Mouse (Mus musculus) lung, postnatal 0 days (tissue): ENCODE measurements around the gene Gpatch2l. TPM values are rescaled to one million over a fixed set of nuclear protein-coding genes. Genes with fewer than 3 reads are reported as not detected.

Experiments
- ATAC-seq: fragments of 200-750 bp; cut with Nextera tagmentation; 2 replicates; pipeline ENCODE4 v1.8.0; 2017; ENCODE audit warnings: moderate library complexity
- DNase-seq: peaks from one replicate; pipeline ENCODE4 v3.0.0-alpha.2; 2016; ENCODE audit warnings: low spot score
- H3K27ac ChIP-seq: fragments of 300-500 bp; sonication (generic); 2 replicates; pipeline ENCODE4 v1.5.1; 2014; ENCODE audit warnings: antibody characterized with exemption, mild to moderate bottlenecking, low read length, mixed read lengths
- H3K27me3 ChIP-seq: fragments of 300-500 bp; sonication (generic); replicated peaks from 2 replicates; pipeline ENCODE4 v1.6.1; 2014; ENCODE audit warnings: low read length, mixed read lengths; ENCODE audit not compliant: insufficient read depth
- H3K36me3 ChIP-seq: fragments of 300-500 bp; sonication (generic); 2 replicates; pipeline ENCODE4 v1.6.1; 2014; ENCODE audit warnings: low read length, mixed read lengths; ENCODE audit not compliant: insufficient read depth
- H3K4me1 ChIP-seq: fragments of 300-500 bp; sonication (generic); 2 replicates; pipeline ENCODE4 v1.6.1; 2014; ENCODE audit warnings: antibody characterized with exemption, low read depth, low read length, mixed read lengths; ENCODE audit not compliant: insufficient read depth
- H3K4me2 ChIP-seq: fragments of 300-500 bp; sonication (generic); replicated peaks from 2 replicates; pipeline ENCODE4 v1.6.1; 2014; ENCODE audit warnings: low read depth, mild to moderate bottlenecking, low read length, moderate library complexity, mixed read lengths
- H3K4me3 ChIP-seq: fragments of 300-500 bp; sonication (generic); 2 replicates; pipeline ENCODE4 v1.5.1; 2014; ENCODE audit warnings: low read depth, low read length
- H3K9ac ChIP-seq: fragments of 300-500 bp; sonication (generic); replicated peaks from 2 replicates; pipeline ENCODE4 v1.6.1; 2014; ENCODE audit warnings: low read depth, mild to moderate bottlenecking
- H3K9me3 ChIP-seq: fragments of 300-500 bp; sonication (generic); 2 replicates; pipeline ENCODE4 v1.6.1; 2016; ENCODE audit warnings: low read length, mixed read lengths
- CTCF ChIP-seq: IDR thresholded peaks from 2 replicates; pipeline ENCODE4 v1.5.1; 2016; ENCODE audit warnings: antibody characterized with exemption, mild to moderate bottlenecking
- EP300 ChIP-seq: IDR thresholded peaks from 2 replicates; pipeline ENCODE4 v1.6.1; 2016; ENCODE audit warnings: antibody characterized with exemption, mild to moderate bottlenecking, control low read depth
- WGBS: fragments of 180-500 bp; shearing (Covaris S2); extraction: QIAGEN DNeasy Blood & Tissue Kit; methylation state at CpG from one replicate; pipeline ENCODE4 v1.1.7; 2014; 5-methylcytosine and 5-hydroxymethylcytosine counted together
- polyA plus RNA-seq: library from polyadenylated mRNA; unstranded; fragments of >200 nt; fragmentation: Nextera tagmentation; extraction: Ambion mirVana; gene quantifications from 2 replicates; pipeline ENCODE4 v1.2.1, GENCODE M21; 2015

Gpatch2l gene
- polyA plus RNA-seq, 1 experiment from 2014 or later: 10.0 TPM

DNA sequence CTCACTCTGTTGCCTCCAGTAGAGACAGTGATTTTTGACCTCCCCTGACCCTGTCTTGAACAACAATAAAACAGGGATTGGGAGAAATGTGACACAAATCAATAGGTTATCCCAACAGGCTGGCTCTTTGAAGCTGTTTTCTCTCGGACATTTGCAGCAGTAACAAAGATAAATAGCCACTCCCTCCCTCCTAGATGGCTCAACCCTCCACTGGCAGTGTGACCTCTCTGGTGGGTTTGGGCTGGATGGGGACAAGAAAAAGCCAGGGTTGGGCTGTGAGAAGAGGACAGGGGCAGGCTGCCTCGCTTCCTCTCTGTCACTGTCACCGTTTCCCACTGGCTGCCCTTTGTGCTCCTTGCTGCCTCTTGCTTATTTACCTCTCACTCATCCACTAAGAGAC, 82.6 kb downstream of the Gpatch2l start:
- no peak overlapping the region for H3K4me3 ChIP-seq
- no peak for ATAC-seq
- no peaks in the 10 kb centered on the region for H3K27me3 ChIP-seq
- no peak overlapping the region for H3K9ac ChIP-seq
- H3K9me3 ChIP-seq: no peaks in the 10 kb centered on the region
- no peaks in the 10 kb centered on the region for H3K36me3 ChIP-seq
- H3K4me2 ChIP-seq: no peak overlapping the region
- no peak for TF ChIP-seq EP300
- TF ChIP-seq CTCF: no peak
- DNase-seq: no peak
- no peaks in the 10 kb centered on the region for H3K4me1 ChIP-seq
- H3K27ac ChIP-seq: no peak overlapping the region
- WGBS: 24% methylated on average over 3 of the region's 3 CpGs

DNA sequence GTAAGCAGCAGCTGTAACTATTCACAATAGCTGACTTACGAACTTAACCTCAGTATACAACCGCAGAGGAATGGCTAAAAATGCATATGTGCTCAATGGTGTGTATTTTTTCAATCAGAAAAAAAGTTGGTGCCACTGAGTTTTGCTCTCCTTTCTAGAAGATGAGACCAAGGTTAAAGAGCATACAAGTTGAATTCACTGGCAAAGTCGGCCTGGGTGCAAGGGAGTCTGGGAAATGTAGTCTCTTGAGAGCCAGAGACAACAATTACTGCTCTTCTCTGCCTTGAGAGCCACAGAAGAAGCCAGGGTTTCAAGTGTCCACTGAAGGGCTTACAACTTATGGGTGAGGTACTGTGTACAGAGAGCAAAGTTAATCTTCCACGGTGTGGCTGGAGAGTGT, 88.2 kb downstream of the Gpatch2l start:
- no peak overlapping the region for H3K4me3 ChIP-seq
- H3K9ac ChIP-seq: no peak overlapping the region
- no peaks in the 10 kb centered on the region for H3K27me3 ChIP-seq
- 55% methylated on average over 4 of the region's 4 CpGs for WGBS
- no peaks in the 10 kb centered on the region for H3K9me3 ChIP-seq
- no peak overlapping the region for H3K4me2 ChIP-seq
- no peak for ATAC-seq
- H3K36me3 ChIP-seq: no peaks in the 10 kb centered on the region
- DNase-seq: no peak
- TF ChIP-seq EP300: no peak
- TF ChIP-seq CTCF: no peak
- H3K4me1 ChIP-seq: no peaks in the 10 kb centered on the region
- H3K27ac ChIP-seq: no peak overlapping the region

DNA sequence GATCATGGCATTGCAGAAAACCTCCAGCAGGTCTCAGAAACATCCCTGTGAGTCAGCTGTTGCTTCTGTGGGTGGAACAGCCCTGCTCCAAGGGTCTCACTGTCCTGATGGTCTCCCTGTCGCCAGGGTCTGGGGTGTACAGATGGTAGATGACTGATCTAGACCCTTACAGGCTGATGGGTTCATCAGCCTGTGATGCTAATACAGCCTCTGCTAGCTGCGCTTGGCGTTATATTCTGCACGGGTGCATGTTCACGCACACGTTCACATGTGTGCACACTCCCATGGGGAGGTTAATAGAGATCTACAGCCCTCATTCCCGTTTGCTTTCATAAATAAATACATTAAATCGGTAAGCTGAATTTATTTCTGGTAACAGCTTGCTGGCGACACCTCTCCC, 89.0 kb downstream of the Gpatch2l start:
- WGBS: 82% methylated on average over 9 of the region's 9 CpGs
- ATAC-seq (no peak), DNase-seq (no peak)
- H3K4me2 ChIP-seq: no peak overlapping the region
- H3K27ac ChIP-seq: no peak overlapping the region
- H3K36me3 ChIP-seq: no peaks in the 10 kb centered on the region
- H3K9ac ChIP-seq: no peak overlapping the region
- no peaks in the 10 kb centered on the region for H3K4me1 ChIP-seq
- no peaks in the 10 kb centered on the region for H3K27me3 ChIP-seq
- no peak overlapping the region for H3K4me3 ChIP-seq
- no peaks in the 10 kb centered on the region for H3K9me3 ChIP-seq
- TF ChIP-seq EP300 (no peak), CTCF (no peak)

DNA sequence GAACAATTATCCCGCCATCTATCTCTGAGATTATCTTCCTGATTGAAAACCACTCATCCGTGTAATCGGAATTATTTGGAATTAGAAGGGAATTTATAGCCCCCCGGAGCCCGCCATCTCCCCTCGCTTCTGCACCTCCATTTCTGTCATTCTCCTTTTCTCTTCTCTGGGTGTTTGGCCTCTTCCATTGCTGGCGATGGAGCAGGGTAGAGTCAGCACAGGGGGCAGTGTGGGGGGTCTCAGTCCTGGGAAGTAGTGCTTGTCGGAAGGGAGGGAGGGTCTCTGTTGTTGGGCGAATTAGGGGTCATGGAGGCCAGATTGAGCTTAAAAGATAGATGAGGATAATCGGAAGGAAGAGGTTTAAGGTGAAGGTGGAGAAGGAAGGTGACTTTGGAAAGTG, 89.6 kb downstream of the Gpatch2l start:
- Histone ChIP-seq H3K27ac (no peak overlapping the region), H3K27me3 (no peaks in the 10 kb centered on the region), H3K4me2 (no peak overlapping the region), H3K9me3 (no peaks in the 10 kb centered on the region), H3K4me3 (no peak overlapping the region), H3K36me3 (no peaks in the 10 kb centered on the region), H3K4me1 (no peaks in the 10 kb centered on the region), H3K9ac (no peak overlapping the region)
- no peak for TF ChIP-seq CTCF
- WGBS: 77% methylated on average over 10 of the region's 10 CpGs
- DNase-seq (no peak), ATAC-seq (no peak)

DNA sequence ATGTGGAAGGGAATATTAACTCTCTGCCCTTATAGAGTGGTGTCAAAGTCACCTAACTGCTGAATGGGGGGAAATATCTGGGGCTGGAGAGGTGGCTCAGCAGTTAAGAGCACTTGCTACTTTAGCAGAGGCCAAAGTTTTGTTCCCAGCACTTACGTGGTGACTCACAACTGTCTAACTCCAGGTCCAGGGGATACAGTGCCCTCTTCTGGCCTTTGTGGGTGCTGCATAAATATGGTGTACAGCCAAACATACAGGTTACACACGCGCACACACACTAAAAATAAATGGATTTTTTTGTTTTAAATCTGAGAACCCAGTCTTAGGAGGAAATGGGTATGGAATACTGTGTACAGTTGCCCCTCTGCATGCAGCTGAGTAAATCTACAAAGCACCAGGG, 94.6 kb downstream of the Gpatch2l start:
- Histone ChIP-seq H3K4me1 (no peaks in the 10 kb centered on the region), H3K27me3 (no peaks in the 10 kb centered on the region), H3K4me2 (no peak overlapping the region), H3K27ac (no peak overlapping the region), H3K9ac (no peak overlapping the region), H3K9me3 (no peaks in the 10 kb centered on the region), H3K4me3 (no peak overlapping the region), H3K36me3 (no peaks in the 10 kb centered on the region)
- WGBS: 90% methylated on average over 3 of the region's 3 CpGs
- TF ChIP-seq CTCF (peak; percentile 15; the same call in 1 of the 2 replicates), EP300 (no peak)
- DNase-seq (no peak), ATAC-seq (no peak)

DNA sequence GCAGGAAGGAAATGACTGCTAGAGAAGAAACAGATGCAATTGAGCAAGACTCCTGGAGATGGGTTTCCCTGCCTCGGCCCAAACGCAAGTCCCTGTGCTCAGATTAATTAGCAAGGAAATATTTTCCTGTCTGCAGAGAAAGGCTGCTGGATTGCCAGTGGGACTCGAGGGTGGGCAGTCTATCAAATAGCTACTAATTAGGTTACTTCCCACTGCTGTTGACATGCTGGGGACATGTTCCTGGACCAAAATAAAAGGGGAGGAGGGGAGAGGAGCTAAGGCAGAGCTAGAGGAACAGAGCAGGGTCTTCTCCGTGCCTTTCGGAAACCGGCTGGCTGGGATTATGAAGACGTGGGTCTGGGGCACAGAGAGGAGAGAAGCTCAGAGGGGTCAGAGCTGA, 95.2 kb downstream of the Gpatch2l start:
- WGBS: 46% methylated on average over 7 of the region's 7 CpGs
- H3K27me3 ChIP-seq: no peaks in the 10 kb centered on the region
- H3K4me3 ChIP-seq: no peak overlapping the region
- ATAC-seq (no peak), DNase-seq (no peak)
- H3K9ac ChIP-seq: no peak overlapping the region
- no peak overlapping the region for H3K4me2 ChIP-seq
- no peaks in the 10 kb centered on the region for H3K36me3 ChIP-seq
- H3K27ac ChIP-seq: no peak overlapping the region
- no peak for TF ChIP-seq CTCF
- H3K4me1 ChIP-seq: no peaks in the 10 kb centered on the region
- H3K9me3 ChIP-seq: no peaks in the 10 kb centered on the region

Other genes with a start within 250 kb of the Gpatch2l start
- 20.6 and 23.5 TPM in 2 replicates for gene Tgfb3, start 162.8 kb upstream of the Gpatch2l start, polyA plus RNA-seq
- 127 and 141 TPM in 2 replicates for gene Ift43, start 159.3 kb upstream of the Gpatch2l start, polyA plus RNA-seq
- gene Esrrb, start 119.3 kb downstream of the Gpatch2l start, polyA plus RNA-seq: 0.07 and 0.10 TPM in 2 replicates